Mouse (Mus musculus) liver, adult (tissue): ENCODE measurements around the gene Olfr159.

ENCODE experiments used
- GATA4 ChIP-seq: IDR thresholded peaks from 2 replicates; pipeline ENCODE4 v1.6.1; 2014; ENCODE audit warnings: mild to moderate bottlenecking, low read length; ENCODE audit not compliant: insufficient replicate concordance

Olfr159 gene

GRCm38 (mm10) chr4:43770909-43771308 is at the start of gene Olfr159:
TSS of gene Olfr159 (minus strand) at chr4:43771009.
- no peak for TF ChIP-seq GATA4

GRCm38 (mm10) chr4:43798936-43799335 is 28.1 kb upstream of the Olfr159 start:
- TF ChIP-seq GATA4: no peak

- no peak for TF ChIP-seq GATA4
These were observed 24.5 kb upstream of the Olfr159 start for GRCm38 (mm10) chr4:43795296-43795695.

- TF ChIP-seq GATA4: no peak
These were observed 1.5 kb upstream of the Olfr159 start for GRCm38 (mm10) chr4:43772304-43772703.

- TF ChIP-seq GATA4: no peak
These were observed 817 bp upstream of the Olfr159 start for GRCm38 (mm10) chr4:43771626-43772025.

- no peak for TF ChIP-seq GATA4
These were observed 1.4 kb downstream of the Olfr159 start for GRCm38 (mm10) chr4:43769374-43769773.

GRCm38 (mm10) chr4:43768341-43768740 is 2.5 kb downstream of the Olfr159 start:
- TF ChIP-seq GATA4: no peak

GRCm38 (mm10) chr4:43763410-43763809 is 7.4 kb downstream of the Olfr159 start:
- no peak for TF ChIP-seq GATA4

- no peak for TF ChIP-seq GATA4
These were observed 9.5 kb downstream of the Olfr159 start for GRCm38 (mm10) chr4:43761336-43761735.

- no peak for TF ChIP-seq GATA4
These were observed 10.3 kb downstream of the Olfr159 start for GRCm38 (mm10) chr4:43760460-43760859.

GRCm38 (mm10) chr4:43759571-43760418 is 11.0 kb downstream of the Olfr159 start:
- TF ChIP-seq GATA4: no peak

- no peak for TF ChIP-seq GATA4
These were observed 13.6 kb downstream of the Olfr159 start for GRCm38 (mm10) chr4:43757213-43757612.

- TF ChIP-seq GATA4: no peak
These were observed 25.6 kb downstream of the Olfr159 start for GRCm38 (mm10) chr4:43745187-43745586.

GRCm38 (mm10) chr4:43743099-43743498 is 27.7 kb downstream of the Olfr159 start:
- no peak for TF ChIP-seq GATA4

GRCm38 (mm10) chr4:43742637-43743036 is 28.2 kb downstream of the Olfr159 start:
- TF ChIP-seq GATA4: no peak

GRCm38 (mm10) chr4:43741526-43741925 is 29.3 kb downstream of the Olfr159 start:
- no peak for TF ChIP-seq GATA4

- no peak for TF ChIP-seq GATA4
These were observed 31.7 kb downstream of the Olfr159 start for GRCm38 (mm10) chr4:43738989-43739674.

GRCm38 (mm10) chr4:43737144-43737543 is 33.7 kb downstream of the Olfr159 start:
- TF ChIP-seq GATA4: no peak
